Mouse (Mus musculus) liver, adult 2 months (tissue): ENCODE measurements around the gene Gdap1l1.

Experiments
- CTCF ChIP-seq: fragments of 200-500 bp; IDR thresholded peaks from 2 replicates; pipeline ENCODE4 v1.5.1; 2011; ENCODE audit warnings: low read depth, low read length, control low read depth
- POLR2A ChIP-seq: fragments of 200-500 bp; IDR thresholded peaks from 2 replicates; pipeline ENCODE4 v1.6.1; 2011; ENCODE audit warnings: low read length, control low read depth; ENCODE audit not compliant: insufficient read depth; ENCODE audit errors: extremely low read depth

DNA sequence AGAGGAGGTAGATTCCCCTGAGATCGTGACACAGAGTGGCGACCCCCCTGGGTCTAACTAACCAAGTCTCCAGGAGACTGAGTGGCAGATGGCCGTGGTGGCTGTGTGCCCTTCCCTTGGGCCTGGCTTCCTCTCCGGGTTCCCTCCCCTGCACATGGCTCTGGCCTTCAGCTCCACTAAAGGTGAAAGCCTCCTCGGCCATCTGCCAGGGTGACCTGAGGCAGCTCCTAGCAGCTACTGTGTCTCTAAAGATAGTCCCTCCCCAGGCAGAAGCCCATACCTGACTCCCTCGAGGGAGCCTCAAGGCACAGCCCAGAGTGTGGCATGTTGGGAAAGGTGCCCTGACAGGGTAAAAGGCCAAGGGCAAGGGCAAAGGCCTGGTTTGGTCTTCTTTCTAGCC lies 5.3 kb downstream of the Gdap1l1 start:
- TF ChIP-seq CTCF (no peak), POLR2A (no peak)
